Mouse (Mus musculus): Measurements from ENCODE around the gene Slc39a3. TPM values are rescaled to one million over a fixed set of nuclear protein-coding genes. Genes with fewer than 3 reads are reported as not detected.

Gene Slc39a3
- total and polyA plus RNA-seq, 3 experiments: 15.6 to 19.5 TPM; not detected in 1

- TF ChIP-seq UBTF (IDR thresholded peaks at IDR 0.05; ENCODE audit: borderline replicate concordance, insufficient read depth, low read depth, low read length) (no peak), ELF1 (IDR thresholded peaks at IDR 0.05; ENCODE audit: low read depth, low read length) (no peak), MAFK (IDR thresholded peaks at IDR 0.05; ENCODE audit: borderline replicate concordance, low read depth, low read length) (no peak)
Measured at GRCm38 (mm10) chr10:81087021-81087420, 49.8 kb upstream of the Slc39a3 start (continued).

- Histone ChIP-seq H3K79me2 (ENCODE audit: control insufficient read depth, insufficient read depth, low read length, poor library complexity) (no peaks in the 10 kb centered on the region), H3K36me3 (ENCODE audit: control insufficient read depth in 1 of 2, insufficient read depth in 2 of 2, low read length in 2 of 2) (no peaks in the 10 kb centered on the region; a peak in 1 of 4 replicates), H3K4me3 (ENCODE audit: control insufficient read depth in 1 of 2, insufficient read depth in 1 of 2, low read depth in 2 of 2, low read length in 2 of 2) (no peak overlapping the region), H3K9me3 (replicated peaks; ENCODE audit: insufficient read depth, low read length) (no peaks in the 10 kb centered on the region), H3K4me1 (ENCODE audit: control insufficient read depth in 1 of 2, insufficient read depth in 2 of 2, low read length in 2 of 2) (no peaks in the 10 kb centered on the region), H3K27me3 (ENCODE audit: control insufficient read depth in 1 of 2, insufficient read depth in 2 of 2, low read length in 2 of 2) (no peaks in the 10 kb centered on the region), H3K27ac (ENCODE audit: control insufficient read depth, low read depth, low read length) (no peak overlapping the region), H3K9ac (ENCODE audit: control insufficient read depth, low read depth, low read length, poor library complexity, severe bottlenecking) (no peak overlapping the region)
- peak; percentile 73 for DNase-seq (ENCODE audit: low read depth, low spot score)
- TF ChIP-seq ETS1 (IDR thresholded peaks at IDR 0.05; ENCODE audit: low read depth, low read length): no peak
- TF ChIP-seq CHD2 (IDR thresholded peaks at IDR 0.05; ENCODE audit: low read length): no peak
- TF ChIP-seq SMC3 (IDR thresholded peaks at IDR 0.05; ENCODE audit: low read depth, low read length): peak; percentile 62
- TF ChIP-seq CHD1 (IDR thresholded peaks at IDR 0.05; ENCODE audit: low read depth, low read length): no peak
- peak; percentile 62 for TF ChIP-seq RAD21 (IDR thresholded peaks at IDR 0.05; ENCODE audit: low read depth, low read length)
- no peak for TF ChIP-seq POLR2AphosphoS5 (IDR thresholded peaks at IDR 0.05; ENCODE audit: borderline replicate concordance, low read depth, low read length)
- TF ChIP-seq UBTF (IDR thresholded peaks at IDR 0.05; ENCODE audit: borderline replicate concordance, insufficient read depth, low read depth, low read length): no peak
- no peak for TF ChIP-seq MAX (IDR thresholded peaks at IDR 0.05; ENCODE audit: low read length)
- no peak for TF ChIP-seq JUND (IDR thresholded peaks at IDR 0.05; ENCODE audit: low read depth, low read length)
- peak; percentile 39 for TF ChIP-seq ZC3H11A (IDR thresholded peaks at IDR 0.05; ENCODE audit: low read depth, low read length)
- no peak for TF ChIP-seq MYB (IDR thresholded peaks at IDR 0.05; ENCODE audit: low read depth, low read length)
- TF ChIP-seq TBP (IDR thresholded peaks at IDR 0.05; ENCODE audit: low read depth, low read length): no peak
- TF ChIP-seq BHLHE40 (IDR thresholded peaks at IDR 0.05; ENCODE audit: borderline replicate concordance, low read depth, low read length): no peak
- 0 out of 4 replicates have a peak, but pooled peaks of 1 of the 2 experiments have one; percentile 1 for TF ChIP-seq POLR2A (IDR thresholded peaks at IDR 0.05; ENCODE audit: control insufficient read depth in 1 of 2, insufficient read depth in 1 of 2, low read depth in 1 of 2, low read length in 2 of 2, poor library complexity in 1 of 2)
- TF ChIP-seq POLR2AphosphoS2 (IDR thresholded peaks at IDR 0.05; ENCODE audit: low read length): no peak
- no peak for TF ChIP-seq NRF1 (IDR thresholded peaks at IDR 0.05; ENCODE audit: insufficient read depth, low read depth, low read length, poor library complexity, severe bottlenecking)
- TF ChIP-seq RCOR1 (IDR thresholded peaks at IDR 0.05; ENCODE audit: low read depth, low read length): no peak
- TF ChIP-seq ELF1 (IDR thresholded peaks at IDR 0.05; ENCODE audit: low read depth, low read length): no peak
- no peak for TF ChIP-seq USF2 (IDR thresholded peaks at IDR 0.05; ENCODE audit: borderline replicate concordance in 1 of 2, insufficient read depth in 1 of 2, low read depth in 1 of 2, low read length in 2 of 2)
- no peak for TF ChIP-seq GATA1 (IDR thresholded peaks at IDR 0.05; ENCODE audit: low read depth, low read length)
- no peak for TF ChIP-seq SIN3A (IDR thresholded peaks at IDR 0.05; ENCODE audit: low read length)
- no peak for TF ChIP-seq MXI1 (IDR thresholded peaks at IDR 0.05; ENCODE audit: low read depth, low read length)
- no peak; the same call in 1 of the 2 replicates for TF ChIP-seq ZNF384 (IDR thresholded peaks at IDR 0.05; ENCODE audit: low read depth, low read length)
- no peak for TF ChIP-seq MYC (IDR thresholded peaks at IDR 0.05; ENCODE audit: low read depth, low read length)
- no peak for TF ChIP-seq GABPA (IDR thresholded peaks at IDR 0.05; ENCODE audit: low read depth, low read length)
- TF ChIP-seq MEF2A (IDR thresholded peaks at IDR 0.05; ENCODE audit: extremely low read depth, insufficient replicate concordance, low read depth, low read length, poor library complexity, severe bottlenecking): no peak
- no peak for TF ChIP-seq TCF12 (IDR thresholded peaks at IDR 0.05; ENCODE audit: low read depth, low read length)
- TF ChIP-seq EP300 (IDR thresholded peaks at IDR 0.05; ENCODE audit: low read depth in 1 of 2, low read length in 2 of 2): no peak
- peak; percentile 72 to 86 (median 75) for TF ChIP-seq CTCF (IDR thresholded peaks at IDR 0.05 in 2 of 3, conservative IDR thresholded peaks at IDR 0.05 in 1 of 3; ENCODE audit: control insufficient read depth in 1 of 3, insufficient read depth in 1 of 3, low read depth in 2 of 3, low read length in 3 of 3, poor library complexity in 1 of 3, severe bottlenecking in 1 of 3)
- TF ChIP-seq KAT2A (conservative IDR thresholded peaks at IDR 0.05; ENCODE audit: low read depth, low read length): no peak
- no peak for TF ChIP-seq USF1 (IDR thresholded peaks at IDR 0.05; ENCODE audit: low read depth, low read length)
- no peak for TF ChIP-seq HCFC1 (IDR thresholded peaks at IDR 0.05; ENCODE audit: low read depth, low read length)
- no peak for TF ChIP-seq MAFK (IDR thresholded peaks at IDR 0.05; ENCODE audit: borderline replicate concordance, low read depth, low read length)
Measured at GRCm38 (mm10) chr10:81082168-81082960, 45.1 kb upstream of the Slc39a3 start.
